Mouse (Mus musculus): ENCODE data around the gene R3hcc1l. TPM values are rescaled to one million over a fixed set of nuclear protein-coding genes. Genes with fewer than 3 reads are reported as not detected.
A peak's percentile ranks its signal among the peaks of the same experiment; 100 is the strongest.

R3hcc1l gene
- total RNA-seq, 2 experiments from 2014 or later = 14.5 to 16.4 TPM

- intact Hi-C loops (cut with DNase I) = no loop called here
These were observed 21.0 kb downstream of the R3hcc1l start for GRCm38 (mm10) chr19:42539414-42540189.

GRCm38 (mm10) chr19:42540649-42541048 is 22.1 kb downstream of the R3hcc1l start:
- intact Hi-C loops (cut with DNase I) = no loop called here
- DNase-seq = no peak

More at GRCm38 (mm10) chr19:42539414-42540189, 21.0 kb downstream of the R3hcc1l start:
- DNase-seq = no peak

DNA sequence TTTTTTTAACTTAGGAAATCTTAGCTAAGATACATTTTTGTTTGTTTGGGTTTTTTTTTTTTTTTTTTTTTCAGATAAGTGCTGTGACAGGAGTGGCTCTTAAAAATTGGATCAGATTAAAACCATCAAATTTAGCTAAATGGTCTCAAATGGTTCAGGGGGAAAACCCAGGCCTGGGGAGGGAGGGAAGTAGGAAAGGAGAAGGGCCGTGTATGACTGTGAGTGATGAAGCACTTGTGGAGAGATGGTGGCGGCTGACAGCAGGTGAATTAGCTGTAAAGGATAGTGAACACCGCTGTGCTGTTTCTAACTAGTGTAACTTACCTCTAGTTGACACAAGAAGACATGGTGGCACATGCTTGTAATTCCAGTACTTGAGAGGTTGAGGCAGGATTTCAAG is 40.1 kb downstream of the R3hcc1l start:
- intact Hi-C loops (cut with DNase I) = no loop called here
- no peak for DNase-seq

DNA sequence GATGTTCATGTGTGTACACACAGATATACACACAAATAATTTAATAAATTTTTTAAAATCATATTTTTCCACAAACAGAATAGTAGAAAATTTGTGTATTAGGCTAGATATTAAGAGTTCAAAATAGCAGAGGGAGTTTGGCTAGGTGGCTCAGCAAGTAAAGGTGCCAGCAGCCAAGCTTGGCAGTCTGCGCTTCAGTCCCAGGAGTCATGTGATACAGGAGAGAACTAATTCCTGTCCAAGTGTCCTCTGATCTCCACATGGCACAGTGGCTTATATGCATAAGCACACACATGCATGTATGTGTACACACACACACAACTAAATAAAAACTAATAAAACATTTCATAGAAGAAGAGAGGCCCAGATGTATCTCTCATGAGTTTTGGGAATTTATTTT is 43.4 kb downstream of the R3hcc1l start:
- intact Hi-C loops (cut with DNase I) = no loop called here
- DNase-seq = no peak

DNA sequence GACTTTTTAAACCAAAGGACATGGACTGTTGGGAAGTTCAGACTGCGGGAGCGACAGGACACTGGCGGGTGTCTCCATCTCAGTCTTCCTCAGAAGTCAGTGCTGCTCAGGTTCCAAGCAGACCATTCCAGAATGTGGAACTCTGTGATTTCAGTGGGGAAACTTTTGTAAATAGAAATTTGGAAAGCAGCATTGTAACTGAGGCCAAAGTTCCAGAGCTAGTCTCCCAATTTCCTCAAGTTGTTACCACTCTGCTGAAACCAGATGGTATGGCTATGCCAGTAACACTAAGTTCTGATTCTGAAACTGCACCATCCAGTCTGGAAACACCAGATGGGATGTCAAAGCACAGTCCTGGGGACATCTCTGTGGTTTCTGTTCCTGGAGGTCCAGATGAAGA is 44.4 kb downstream of the R3hcc1l start:
- DNase-seq = no peak
- intact Hi-C loops (cut with DNase I) = no loop called here

DNA sequence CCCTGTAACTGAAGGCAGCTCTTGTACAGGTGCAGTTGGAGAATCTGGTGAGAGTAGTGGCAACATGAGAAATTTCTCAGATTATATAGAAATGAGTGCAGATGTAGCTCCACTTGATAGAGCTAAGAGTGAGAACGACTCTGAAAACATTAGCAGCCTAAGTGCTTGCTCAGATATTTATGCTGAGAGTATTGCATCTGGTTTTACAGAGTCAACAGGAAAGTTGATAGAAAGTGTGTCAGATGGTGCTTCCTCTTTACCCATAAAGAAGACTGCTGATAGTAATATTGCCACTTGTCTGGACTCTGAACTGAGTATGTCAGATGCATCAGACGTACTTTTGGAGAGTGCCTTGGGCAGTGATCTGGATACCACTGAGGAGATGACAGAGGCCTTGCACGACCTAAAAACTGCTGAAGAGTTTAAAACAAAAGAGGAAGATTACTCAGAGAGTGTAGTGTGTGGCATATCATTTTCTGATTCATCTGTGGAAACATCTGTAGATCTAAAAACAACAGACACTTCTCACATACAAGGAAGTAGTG is 45.2 kb downstream of the R3hcc1l start:
- intact Hi-C loops (cut with DNase I) = no loop called here
- DNase-seq = no peak

GRCm38 (mm10) chr19:42566283-42567019 is 47.9 kb downstream of the R3hcc1l start:
- no peak for DNase-seq
- intact Hi-C loops (cut with DNase I) = no loop called here

GRCm38 (mm10) chr19:42567020-42567419 is 48.5 kb downstream of the R3hcc1l start:
- intact Hi-C loops (cut with DNase I) = no loop called here
- DNase-seq = no peak

- DNase-seq = no peak
- intact Hi-C loops (cut with DNase I) = no loop called here
These were observed 50.5 kb downstream of the R3hcc1l start for GRCm38 (mm10) chr19:42569076-42569475.

DNA sequence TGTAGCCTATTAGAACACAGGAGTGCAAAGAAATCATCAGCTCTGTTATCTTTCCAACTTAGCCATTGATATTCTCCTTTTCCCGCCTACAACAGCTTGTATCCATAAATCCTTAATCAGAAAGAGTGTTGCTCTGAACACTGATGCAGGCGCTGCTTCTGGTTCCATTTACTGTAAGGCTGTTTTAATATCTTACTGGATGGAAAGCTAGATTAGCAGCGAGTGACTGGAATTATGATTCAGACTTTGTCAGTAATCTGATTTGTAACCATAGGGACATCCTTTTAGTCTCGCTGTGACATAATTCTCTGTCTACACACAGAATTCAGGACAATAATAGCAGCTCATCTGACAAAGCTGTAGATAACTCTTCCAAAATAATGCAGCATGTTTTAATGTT is 52.7 kb downstream of the R3hcc1l start:
- no peak for DNase-seq
- intact Hi-C loops (cut with DNase I) = no loop called here

DNA sequence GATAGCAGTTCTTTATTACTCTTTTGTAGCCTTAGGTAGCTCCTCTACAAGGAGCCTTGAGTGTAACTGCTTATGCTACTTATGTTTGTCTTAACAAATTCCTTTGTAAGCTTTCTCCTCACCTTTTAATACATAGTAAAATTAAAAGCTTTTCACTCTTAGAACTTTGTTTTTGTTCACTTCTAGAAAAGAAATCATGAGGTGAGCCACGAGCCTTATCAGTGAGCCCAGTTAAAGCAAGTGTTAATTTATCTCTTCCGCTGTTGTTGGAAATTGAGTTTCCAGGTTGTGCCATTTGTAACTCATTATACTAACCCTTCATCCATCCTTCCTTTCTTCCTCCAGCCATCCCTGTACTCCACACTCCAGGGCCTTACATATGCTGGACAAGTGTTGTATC is 56.8 kb downstream of the R3hcc1l start:
- intact Hi-C loops (cut with DNase I) = no loop called here
- no peak for DNase-seq

DNA sequence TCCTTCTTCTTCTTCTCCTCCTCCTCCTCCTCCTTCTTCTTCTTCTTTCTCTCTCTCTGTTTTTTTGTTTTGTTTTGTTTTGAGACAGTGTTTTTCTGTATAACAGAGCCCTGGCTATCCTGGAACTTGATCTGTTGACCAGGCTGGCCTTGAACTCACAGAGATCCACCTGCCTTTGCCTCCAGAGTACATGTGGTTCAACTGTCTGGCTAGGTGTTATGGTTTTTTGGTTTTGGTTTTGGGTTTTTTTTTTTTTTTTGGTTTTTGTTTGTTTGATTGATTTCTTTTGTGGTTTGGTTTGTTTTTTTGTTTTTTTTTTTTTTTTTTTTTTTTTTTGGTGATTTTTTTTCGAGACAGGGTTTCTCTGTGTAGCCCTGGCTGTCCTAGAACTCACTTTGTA is 58.3 kb downstream of the R3hcc1l start:
- intact Hi-C loops (cut with DNase I) = no loop called here
- no peak for DNase-seq

DNA sequence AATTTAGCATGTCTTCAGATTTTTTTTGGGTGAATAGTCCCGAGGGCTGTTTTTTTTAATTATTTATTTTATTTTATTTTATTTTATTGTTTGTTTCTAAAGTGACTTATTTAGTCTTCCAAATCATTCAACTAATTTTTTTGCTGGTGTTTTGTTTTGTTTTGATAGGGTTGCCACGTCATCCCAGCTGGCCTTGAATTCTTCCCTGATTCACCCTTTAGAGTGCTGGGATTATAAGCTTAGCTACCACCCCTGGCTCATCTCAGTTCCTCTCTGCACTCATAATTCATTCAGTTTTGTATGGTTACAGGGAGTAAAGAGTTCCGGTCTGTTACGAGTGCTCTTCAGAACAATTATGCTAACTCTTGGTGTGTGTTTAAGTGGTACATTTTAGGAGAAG is 60.1 kb downstream of the R3hcc1l start:
- DNase-seq = no peak
- intact Hi-C loops (cut with DNase I) = no loop called here

- intact Hi-C loops (cut with DNase I) = no loop called here
These were observed 62.1 kb downstream of the R3hcc1l start for GRCm38 (mm10) chr19:42580701-42581100.

DNA sequence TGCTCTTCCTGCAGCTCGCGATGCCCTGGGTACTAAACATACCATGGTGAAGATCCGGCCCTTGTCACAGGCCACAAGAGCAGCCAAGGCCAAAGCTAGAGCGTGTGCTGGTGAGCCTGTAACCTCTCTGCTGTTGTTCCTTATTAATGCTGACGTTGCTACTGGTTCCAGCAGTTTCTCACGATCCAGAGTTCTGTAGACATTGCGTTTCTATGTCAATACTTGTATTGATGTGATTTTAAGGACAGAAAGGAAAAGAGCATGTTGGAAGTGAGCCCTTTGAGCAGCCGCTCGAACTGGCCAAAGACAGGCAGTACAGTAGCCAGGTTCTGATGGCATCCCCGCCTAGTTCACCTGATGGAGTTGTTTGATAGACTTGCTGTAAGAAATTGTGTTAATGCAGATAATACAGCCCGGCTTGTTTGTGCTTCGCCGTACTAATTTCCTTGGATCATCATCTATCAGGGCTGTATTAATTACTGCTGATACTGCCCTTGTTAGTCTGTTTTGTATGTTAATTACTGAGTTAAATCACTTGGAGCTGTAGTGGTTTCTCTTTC is 64.3 kb downstream of the R3hcc1l start:
- intact Hi-C loops (cut with DNase I) = no loop called here
- no peak for DNase-seq

More at GRCm38 (mm10) chr19:42580701-42581100, 62.1 kb downstream of the R3hcc1l start:
- DNase-seq = no peak

- intact Hi-C loops (cut with DNase I) = no loop called here
- no peak for DNase-seq
These were observed 65.1 kb downstream of the R3hcc1l start for GRCm38 (mm10) chr19:42583677-42584076.

- no peak for DNase-seq
- intact Hi-C loops (cut with DNase I) = no loop called here
These were observed 65.6 kb downstream of the R3hcc1l start for GRCm38 (mm10) chr19:42584188-42584587.

- no peak for DNase-seq
These were observed 69.1 kb downstream of the R3hcc1l start for GRCm38 (mm10) chr19:42587704-42588103.

GRCm38 (mm10) chr19:42589246-42589645 is 70.7 kb downstream of the R3hcc1l start:
- DNase-seq = no peak
- intact Hi-C loops (cut with DNase I) = no loop called here

More at GRCm38 (mm10) chr19:42587704-42588103, 69.1 kb downstream of the R3hcc1l start:
- intact Hi-C loops (cut with DNase I) = no loop called here

DNA sequence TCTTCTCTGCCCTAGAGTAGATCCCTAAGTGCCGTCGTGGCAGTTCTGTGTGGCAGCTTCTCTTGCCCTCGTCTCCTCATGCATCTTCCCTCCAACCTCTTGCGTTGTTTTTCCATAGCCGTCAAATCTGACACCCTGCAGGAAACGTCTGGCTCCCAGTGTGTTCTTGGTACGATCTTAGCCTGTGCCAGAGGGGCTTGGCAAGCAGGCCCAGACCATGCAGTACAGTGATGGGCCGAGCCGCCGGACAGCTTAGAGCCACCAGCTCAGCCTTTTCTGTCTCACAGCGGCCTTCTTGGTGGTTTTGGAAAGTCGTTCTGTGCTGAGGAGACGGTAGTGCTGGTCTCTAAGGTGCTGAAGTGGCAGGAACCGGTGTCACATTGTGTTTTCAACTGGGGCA is 73.0 kb downstream of the R3hcc1l start:
- DNase-seq = peak; percentile 30
- intact Hi-C loops (cut with DNase I) = loop anchor here (5.0 to 10.0 kb wide), 2 partner anchors 151 to 803 kb away; no protein-coding TSS in a partner anchor

DNA sequence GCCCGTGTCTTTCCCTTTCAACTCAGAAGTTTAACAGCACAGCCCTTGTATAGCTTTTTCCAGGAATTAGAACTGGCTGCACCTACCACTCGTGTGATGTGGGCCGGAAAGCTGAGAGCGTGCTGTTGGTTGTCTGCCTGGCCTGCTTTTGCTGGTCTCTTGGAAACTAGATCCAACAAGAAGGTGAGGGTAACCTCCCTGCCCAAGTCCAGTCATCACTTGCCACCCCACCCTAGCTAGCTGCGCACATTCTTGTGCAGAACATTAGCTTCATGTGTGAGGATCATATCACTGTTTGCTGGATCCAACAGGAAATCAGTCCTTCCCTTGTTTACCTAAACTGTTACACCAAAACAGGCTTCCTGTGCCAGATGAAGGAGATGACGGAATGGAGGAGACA is 74.9 kb downstream of the R3hcc1l start:
- DNase-seq = no peak
- intact Hi-C loops (cut with DNase I) = loop anchor here (5.0 to 10.0 kb wide), 2 partner anchors 149 to 801 kb away; no protein-coding TSS in a partner anchor
